Mouse (Mus musculus) adrenal gland (tissue): ENCODE data around the gene Map3k14.
"Not testable (repeated sequence)": the region's sequence is repeated elsewhere in the genome, so short reads cannot be mapped to it uniquely, and the experiment has no call there.

Experiments used
- intact Hi-C: fragments of 180-260 bp; cut with DNase I; formaldehyde crosslinking; loops from one replicate; pipeline ENCODE4 v1.15.1; 2025
- long read RNA-seq, 2 experiments: library from polyadenylated mRNA; unstranded; transcript quantifications; one replicate each; pipeline ENCODE4 v2.0.0; 2020; ENCODE audit warnings: borderline replicate concordance in 1 of 2; ENCODE audit not compliant: insufficient replicate concordance in 1 of 2

The Map3k14 gene
- long read RNA-seq, experiment 1, partial matches to known transcripts, result 5 of 6 reads
- long read RNA-seq, experiment 1, other reads (novel, unspliced or antisense), result 1 of 6 reads
- long read RNA-seq, experiment 2, partial matches to known transcripts, result 3 of 6 reads
- long read RNA-seq, experiment 2, other reads (novel, unspliced or antisense), result 3 of 6 reads

DNA sequence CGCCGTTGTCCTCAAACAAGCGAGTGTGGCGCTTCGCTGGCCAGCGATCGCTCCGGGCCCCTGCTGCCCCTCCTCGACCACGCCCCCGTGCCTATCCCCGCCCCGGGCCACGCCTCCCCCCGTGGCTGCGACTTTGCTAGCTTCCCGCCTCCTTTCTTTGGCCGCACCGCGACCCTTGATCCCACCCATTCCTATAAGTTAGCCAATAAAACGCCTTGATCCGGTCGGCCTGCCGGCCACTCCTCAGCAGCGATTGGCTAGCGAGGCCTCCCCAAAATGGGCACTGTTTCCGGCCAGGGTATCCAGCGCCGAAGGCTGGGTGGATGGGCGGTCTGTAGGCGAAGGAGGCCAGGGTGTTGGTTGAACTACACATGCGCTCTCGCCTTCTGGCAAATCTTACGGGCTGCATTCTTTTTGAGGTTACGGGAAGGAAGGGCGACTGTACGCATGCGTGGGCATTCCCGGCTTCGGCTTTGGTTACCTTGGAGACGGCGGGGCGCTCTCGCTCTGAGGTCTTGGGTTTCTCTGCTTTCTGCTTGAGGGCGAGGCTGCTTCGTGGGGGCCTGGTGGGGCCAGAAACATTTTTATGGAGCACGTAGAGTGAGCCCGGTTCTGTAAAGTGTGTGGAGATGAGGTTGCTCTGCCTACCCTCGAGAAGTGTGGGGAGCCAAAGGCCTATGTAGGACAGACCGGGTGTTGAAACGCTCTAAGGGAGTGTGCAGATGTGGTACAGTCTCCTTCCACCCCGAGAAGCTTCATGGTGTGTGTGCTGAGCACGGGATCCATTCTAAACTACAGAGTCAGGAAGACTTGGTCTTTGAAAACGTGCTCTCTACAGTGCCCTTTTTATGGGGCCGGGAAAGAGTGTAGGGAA, at the start of gene Map3k14:
Gene Map3k14 (minus strand): TSS at position 127 of the 874 bp plus-strand sequence.
- intact Hi-C loops, result no loop called here

DNA sequence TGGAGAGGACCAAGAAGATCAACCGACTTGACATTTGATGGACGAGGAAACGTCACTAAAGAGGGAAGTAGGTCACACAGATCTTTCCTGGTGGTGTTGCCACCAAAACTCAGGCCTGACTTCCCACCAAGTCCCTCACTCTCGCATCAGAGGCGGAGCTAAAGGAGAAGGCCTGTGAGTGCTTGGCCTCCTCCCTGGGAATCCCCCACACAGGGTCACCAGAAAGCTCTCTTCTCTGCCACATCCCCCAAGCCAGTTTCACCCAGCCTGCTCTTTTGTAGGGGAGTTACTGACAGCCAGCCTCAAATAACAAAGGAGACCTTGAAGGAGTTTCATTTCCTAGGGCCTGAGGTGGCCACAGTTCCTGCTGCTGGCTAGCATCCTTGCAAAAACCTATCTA, 48.1 kb upstream of the Map3k14 start:
- intact Hi-C loops, result loop anchor here (5.0 kb wide), 1 partner anchor 33 kb away; no protein-coding TSS in a partner anchor

DNA sequence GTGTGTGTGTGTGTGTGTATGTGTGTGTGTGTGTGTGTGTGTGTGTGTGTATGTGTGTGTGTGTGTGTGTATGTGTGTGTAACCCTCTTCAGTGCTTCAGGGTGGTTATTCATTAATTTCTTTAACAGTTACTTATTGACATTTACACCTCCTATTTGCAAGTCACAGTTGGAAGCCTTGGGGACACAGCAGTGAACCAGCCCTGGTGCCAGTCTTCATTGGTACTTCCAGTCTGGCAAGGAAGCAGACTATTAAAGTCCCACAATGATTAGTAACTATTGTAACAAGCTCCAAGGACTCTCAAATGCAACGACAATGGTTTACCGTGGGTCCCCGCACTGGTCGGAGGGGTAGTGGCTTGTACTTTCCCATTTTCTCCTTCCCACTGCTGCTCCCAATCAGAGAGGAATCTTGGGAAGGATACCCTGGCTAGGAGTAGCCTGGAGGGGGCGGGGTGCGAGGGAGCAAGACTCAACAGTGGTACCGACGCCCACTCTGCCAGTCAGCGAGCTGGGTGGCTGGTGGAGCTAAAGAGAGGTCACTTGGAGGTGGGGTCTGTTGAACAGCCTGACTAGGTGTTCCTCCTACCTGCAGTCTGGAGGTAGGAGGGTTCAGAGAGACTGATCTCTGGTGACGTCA, 47.6 kb upstream of the Map3k14 start:
- intact Hi-C loops, result loop anchor here (5.0 kb wide), 1 partner anchor 33 kb away; no protein-coding TSS in a partner anchor

DNA sequence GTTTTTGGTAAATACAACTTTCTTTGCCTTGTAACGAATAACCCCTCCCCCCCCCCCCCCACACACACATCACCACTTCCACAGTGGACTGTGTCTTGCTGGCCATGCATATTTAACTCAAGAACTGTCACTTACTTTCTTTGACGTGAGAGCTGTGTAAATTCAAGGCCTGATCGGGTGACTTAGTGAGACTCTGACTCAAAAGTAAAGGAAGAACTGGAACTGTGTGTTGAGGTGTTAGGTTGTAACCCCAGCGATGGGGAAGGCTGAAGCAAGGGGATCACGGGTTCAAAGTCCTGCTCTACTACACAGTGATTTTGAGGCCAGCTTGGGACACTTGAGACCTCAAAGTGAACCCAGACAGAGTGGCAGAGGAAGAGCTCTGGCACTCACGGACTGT, 46.3 kb upstream of the Map3k14 start:
- intact Hi-C loops, result no loop called here

DNA sequence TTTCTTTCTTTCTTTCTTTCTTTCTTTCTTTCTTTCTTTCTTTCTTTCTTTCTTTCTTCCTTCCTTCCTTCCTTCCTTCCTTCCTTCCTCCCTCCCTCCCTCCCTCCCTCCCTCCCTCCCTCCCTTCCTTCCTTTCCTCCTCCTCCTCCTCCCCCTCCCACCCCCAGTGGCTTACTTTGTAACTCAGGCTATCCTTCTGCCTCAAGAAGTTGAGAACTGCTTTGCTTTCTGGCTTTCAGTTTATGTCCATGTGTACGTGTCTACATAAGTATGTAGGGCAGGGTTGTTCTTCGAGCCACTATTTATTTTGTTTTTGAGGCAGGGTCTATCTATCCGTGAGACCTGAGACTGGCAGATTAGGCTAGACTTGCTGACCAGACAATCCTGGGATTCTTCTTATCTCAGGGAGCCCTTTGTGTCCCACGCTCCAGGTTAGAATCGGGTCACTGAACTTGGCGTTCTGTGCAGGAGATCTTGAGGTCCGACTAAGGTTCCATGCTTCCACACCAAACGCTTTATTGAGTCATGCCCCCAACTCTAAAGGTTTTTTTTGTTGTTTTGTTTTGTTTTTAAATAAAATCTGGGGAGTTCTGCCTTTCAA, 45.5 kb upstream of the Map3k14 start:
- intact Hi-C loops, result no loop called here

DNA sequence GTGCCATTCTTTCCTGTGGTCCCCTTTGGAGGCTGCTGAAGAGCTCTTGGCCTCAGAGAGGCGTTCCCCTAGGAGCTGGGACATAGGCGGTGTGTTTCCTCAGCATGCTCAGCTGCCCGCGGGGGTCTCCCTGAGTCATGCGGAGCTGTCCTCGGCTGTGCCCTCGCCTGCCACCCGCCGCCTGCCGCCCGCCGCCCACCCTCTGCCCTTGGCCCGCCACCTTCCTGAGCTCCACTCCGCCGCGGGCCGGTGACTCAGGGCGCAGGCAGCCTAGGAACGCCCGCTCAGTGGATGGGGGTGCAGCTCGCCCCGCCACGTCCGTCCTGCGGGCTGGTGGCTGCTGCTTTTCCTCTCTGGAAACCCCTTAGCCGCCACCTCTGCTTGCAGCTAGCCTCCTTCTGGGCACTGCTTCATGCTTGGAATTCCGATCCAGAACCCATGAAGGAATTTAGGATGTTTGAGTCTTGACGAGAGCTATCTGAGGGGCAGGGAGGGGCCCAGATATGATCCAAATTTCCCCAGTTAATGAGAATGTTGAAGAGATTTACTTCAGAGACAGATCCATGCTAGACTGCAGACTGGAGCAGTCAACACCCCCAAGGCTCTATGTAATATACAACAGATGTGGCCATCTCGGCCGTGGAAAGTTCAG, 44.8 kb upstream of the Map3k14 start:
- intact Hi-C loops, result no loop called here

DNA sequence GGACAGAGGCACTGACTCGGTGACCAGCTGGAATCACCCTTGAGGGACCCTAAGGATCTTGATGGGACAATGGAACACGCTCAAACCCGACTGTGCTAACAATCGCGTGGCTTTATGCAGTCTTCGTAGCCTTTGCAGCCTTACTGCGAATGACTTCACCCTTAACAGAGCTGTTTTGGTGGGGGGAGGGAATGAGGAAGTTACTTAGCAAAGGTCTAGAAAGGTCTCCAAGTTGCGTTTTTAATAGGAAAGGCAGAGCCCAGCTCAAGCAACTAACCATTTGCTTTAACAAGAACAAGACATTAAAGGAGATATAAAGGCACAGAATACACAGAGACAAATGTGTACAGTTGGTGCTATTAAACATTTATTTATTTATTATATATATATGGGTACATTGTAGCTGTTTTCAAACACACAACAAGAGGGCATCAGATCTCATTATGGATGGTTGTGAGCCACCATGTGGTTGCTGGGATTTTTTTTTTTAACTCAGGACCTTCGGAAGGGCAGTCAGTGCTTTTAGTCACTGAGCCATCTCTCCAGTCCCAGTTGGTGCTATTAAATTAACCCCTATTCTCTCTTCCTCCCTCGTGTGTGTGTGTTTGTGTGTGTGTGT, 42.8 kb upstream of the Map3k14 start:
- intact Hi-C loops, result no loop called here

DNA sequence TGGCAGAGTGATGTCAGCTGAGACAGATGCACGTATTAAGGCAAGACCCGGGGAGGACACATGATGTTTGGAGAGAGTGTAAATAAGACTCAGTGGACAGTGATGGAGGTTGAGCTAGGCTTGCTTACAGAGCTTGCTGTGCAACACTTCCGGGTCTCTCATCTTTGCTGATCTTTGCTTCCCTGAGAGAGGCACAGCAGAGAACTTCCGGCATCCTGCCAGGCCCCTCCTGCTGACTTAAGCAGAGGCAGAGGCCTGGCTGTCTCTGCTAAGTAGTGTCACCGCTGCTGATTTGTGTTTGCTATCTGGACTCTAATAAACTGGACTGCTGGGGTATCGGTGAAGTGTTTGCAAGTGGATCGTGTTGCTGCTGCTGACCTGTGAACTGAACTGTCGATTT, 40.6 kb upstream of the Map3k14 start:
- intact Hi-C loops, result no loop called here

DNA sequence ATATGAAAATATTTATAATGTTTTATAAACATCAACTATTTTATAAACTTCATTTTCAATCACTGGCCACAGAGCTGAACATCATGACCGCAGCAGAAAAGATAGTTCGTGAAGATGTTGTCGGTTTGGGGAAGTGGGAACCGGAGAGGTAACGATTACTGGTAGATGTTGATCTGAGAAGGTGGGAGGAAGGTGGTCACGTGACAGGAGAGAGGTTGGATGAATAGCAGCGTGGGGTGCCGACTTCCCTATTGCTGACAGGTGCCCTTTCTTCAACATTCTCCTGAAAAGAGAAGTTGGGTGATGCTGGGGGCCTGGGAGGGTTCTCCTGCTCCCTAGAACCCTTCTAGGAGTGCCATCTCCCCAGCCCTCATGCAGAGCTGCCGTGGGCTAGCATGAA, 37.3 kb upstream of the Map3k14 start:
- intact Hi-C loops, result no loop called here

DNA sequence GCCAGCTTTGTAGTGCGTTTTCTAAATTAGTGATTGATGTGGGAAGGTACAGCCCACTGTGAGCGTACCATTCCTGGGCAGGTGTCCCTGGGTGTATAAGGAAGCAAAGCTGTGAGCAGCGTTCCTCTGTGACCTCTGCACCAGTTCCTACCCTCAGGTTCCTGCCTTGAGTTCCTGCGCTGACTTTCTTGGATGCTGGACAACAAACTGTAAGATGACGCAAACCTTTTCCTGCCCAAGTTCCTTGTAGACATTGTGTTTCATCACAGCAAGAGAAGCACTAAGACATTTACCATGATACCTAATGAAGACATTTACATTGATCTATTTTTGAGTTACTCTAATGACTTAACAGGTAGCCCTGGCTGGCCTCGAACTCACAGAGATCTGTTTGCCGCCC, 27.5 kb upstream of the Map3k14 start:
- intact Hi-C loops, result no loop called here

DNA sequence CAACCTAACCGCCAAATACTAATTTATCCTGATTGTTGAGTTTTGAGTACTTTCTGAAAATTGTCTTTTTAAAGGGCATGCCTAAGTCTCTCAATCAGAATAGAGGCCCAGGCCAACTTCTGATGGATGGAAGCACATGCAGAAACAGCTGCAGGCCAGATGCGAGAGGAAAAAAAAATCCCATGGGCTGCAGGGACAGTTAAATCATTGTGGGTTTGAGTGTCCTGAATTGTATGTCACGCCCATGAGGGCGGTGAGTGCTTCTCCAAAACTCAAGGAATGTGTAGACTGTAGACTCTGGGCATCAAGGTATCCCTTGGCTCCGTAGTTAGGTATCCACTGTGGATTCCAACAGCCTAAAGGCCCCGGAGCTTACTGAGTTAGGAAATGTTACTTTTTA, 26.8 kb upstream of the Map3k14 start:
- intact Hi-C loops, result no loop called here

DNA sequence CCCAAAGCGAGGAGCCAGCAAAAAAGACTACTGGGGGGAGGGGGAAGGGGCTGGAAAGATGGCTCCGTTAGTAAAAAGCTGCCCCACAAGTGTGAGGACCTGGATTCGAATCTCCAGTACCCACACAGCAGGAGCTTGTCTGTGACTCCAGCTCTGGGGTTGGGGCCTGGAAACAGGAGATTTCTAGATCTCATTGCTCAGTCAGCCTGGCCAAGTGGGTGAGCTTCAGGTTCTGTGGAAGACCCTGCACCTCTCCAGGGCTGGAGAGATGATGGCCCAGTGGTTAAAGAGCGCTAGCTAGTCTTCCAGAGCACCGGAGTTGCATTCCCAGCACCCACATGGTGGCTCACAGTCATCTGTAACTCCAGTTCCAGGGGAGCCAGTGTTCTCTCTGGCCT, 25.6 kb upstream of the Map3k14 start:
- intact Hi-C loops, result no loop called here

DNA sequence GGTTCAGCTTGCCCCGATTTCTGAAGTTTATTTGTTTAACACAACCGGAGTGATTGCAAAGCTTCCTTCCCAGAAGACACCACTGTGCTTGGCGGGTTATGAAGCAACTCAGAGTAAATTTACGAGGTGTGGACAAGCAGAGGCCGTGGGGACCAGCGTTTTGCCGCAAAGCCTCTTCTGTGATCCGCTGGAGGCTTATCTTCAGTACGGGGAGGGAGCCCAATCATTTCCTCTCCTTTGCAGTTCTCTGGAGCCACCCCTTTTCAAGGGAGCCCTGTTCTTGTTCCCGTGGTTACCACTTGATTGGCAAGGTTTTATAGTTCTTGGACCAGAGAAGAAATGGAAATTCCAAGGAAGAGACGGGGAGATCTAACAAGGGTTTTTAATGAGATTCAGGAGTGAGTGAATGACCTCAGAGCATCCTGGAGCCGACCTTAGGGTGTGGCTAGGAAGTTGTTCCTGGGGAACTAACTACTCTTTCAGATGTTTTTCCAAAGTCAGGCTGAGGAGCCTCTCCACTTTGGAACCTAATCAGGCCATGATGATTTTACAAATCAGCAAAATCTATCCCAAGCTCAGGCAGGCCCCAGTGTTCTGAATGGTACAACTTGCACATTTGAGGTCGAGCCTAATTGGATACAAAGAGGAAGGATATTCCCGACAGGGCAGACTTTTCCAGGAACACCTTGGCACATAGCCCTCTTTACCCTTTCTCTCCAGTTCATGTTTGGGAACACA, 25.0 kb upstream of the Map3k14 start:
- intact Hi-C loops, result no loop called here

DNA sequence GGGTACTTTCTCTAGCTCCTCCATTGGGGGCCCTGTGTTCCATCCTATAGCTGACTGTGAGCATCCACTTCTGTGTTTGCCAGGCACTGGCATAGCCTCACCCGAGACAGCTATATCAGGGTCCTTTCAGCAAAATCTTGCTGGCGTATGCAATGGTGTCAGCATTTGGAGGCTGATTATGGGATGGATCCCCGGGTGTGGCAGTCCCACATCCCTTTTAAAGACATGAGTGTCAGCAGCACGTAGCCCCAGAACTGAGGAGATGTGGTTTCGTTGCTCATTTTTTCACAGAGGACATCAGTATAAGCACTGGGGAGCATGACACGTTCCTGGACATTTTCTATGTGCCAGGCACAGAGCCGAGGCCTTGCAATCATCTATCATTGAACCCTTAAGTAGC, 23.6 kb upstream of the Map3k14 start:
- intact Hi-C loops, result not testable (repeated sequence)

DNA sequence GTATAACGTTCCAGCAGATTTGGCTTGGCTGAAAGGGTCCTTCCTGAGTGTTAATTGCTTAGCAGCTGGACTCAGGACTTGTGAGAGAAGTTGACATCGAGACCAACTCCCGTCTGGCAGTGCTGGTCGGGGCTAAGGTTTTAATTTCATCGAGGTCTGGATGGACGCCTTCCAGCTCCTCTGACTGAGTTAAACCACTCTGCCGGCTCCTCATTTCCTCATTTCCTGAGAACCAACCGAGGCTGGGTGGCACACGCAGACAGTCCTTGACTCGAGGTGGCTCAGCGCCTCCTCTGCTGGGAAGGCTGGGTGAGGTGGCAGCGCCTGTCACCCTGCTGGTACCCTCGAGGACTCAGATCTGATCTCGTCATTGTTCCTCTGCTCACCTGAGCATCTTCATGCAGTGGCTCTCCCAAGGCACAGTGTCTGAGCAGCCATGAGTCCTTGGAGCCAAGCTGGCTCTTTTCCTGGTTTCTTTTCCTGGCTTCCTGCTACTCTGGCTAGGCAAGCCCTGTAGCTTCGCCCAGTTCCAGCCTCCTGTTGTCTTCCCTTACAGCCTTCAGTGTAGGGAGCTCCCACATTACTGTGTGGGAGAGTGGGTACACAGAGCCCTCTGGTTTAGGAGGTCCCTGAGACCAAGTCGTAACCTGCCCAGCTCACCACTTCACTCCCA, 21.2 kb upstream of the Map3k14 start:
- intact Hi-C loops, result no loop called here

DNA sequence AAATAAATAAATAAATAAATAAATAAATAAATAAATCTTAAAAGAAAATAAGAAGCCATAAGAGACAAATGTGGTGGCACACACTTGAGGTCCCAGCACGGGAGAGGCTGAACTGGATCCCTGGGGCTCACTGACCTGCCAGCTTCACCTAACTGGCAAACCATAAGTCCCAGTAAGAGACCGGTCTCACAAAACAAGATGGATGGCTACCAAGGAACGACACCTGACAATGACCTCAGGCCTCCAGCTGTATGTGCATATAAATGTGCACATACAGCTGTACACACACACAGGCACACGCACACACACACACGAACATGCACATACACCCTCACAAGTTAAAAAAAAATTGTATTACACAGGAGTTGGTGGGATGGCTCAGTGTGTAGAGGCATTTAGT, 19.6 kb upstream of the Map3k14 start:
- intact Hi-C loops, result no loop called here

DNA sequence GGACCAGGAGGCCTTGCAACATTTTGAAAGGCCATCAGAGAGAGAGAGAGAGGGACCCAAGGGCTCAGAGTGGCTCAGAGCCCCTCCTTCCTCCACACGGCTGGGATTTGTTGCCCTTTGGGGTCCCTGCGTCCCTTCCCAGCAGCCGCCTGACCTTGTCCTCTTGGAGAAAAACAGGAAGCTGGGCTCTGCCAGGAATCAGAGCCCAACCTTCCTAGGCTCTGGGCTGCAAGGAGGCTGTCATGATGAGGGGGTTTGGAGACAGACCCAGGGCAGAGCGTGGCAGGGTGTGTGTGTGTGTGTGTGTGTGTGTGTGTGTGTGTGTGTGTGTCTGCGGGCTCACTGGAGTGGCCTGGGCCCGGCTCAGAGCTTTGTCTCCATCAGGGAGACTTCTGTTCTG, 18.7 kb upstream of the Map3k14 start:
- intact Hi-C loops, result no loop called here

DNA sequence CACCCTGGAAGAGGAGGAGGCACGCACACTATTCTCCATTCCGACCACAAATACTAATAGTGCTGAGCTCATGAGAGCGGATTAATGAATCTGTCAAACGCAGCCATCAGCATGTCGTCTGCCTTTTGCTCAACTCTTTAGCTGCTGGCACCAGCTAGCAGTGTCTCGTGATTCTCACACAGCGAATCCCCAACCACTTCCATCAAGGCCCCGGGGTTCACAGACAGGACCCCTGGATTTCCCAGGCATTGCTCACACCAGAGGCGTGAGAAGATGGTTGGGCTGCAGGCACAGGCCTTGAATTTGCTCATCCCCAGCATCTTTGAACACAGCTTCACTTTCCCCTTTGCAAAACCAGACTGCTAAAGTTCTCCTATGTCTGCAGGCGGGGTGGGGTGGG, 18.0 kb upstream of the Map3k14 start:
- intact Hi-C loops, result no loop called here

DNA sequence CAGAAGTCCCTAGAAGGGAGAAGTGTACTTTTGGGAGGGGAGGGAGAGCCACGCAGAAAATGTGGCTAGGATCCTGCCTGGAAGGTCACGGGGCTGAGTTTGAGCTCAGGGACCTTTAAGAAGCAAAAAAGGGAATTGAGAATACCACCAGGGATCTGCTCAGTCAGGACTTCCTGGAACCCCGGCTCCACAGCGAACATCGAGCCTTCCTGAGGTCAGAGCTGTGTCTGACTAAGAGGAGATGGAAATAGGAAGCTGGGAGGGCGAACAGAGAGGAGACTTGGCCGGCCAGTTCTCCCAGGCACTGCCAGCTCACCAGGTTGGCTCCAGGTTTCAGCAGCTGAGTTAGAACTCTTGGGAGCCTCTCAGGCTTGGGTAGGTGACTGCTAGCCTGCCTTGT, 14.5 kb upstream of the Map3k14 start:
- intact Hi-C loops, result loop anchor here (5.0 kb wide), 1 partner anchor 36 kb away; no protein-coding TSS in a partner anchor

DNA sequence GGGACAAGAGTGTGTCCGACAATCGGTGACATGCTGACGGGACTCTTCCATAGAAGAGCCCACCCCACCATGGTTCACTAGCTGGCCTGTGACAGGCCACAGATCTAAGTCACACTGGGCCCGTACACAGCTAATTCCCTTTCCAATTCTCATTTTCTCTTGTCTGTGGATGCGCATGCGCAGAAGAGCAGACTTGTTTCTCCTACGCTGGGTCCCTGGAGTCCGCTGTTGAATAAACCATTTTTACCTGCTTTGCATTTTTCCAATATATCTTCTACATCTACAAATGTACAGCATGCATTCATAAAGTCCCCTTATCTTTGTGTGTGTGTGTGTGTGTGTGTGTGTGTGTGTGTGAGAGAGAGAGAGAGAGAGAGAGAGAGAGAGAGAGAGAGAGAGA, 9.2 kb upstream of the Map3k14 start:
- intact Hi-C loops, result no loop called here
